Mouse (Mus musculus) embryonic facial prominence, embryonic 15.5 days (tissue): ENCODE data around the gene Lsm4. TPM values are rescaled to one million over a fixed set of nuclear protein-coding genes. Genes with fewer than 3 reads are reported as not detected.

Experiments
- ATAC-seq: fragments of 200-750 bp; cut with Nextera tagmentation; 2 replicates; pipeline ENCODE4 v1.8.0; 2017; ENCODE audit warnings: low read depth, moderate TSS enrichment; ENCODE audit not compliant: insufficient number of reproducible peaks, low FRiP score, low TSS enrichment
- H3K27ac ChIP-seq: fragments of 300-500 bp; sonication (generic); replicated peaks from 2 replicates; pipeline ENCODE4 v1.5.1; 2015; ENCODE audit warnings: mild to moderate bottlenecking, inconsistent platforms
- H3K27me3 ChIP-seq: fragments of 300-500 bp; sonication (generic); 2 replicates; pipeline ENCODE4 v1.6.1; 2015; ENCODE audit warnings: inconsistent platforms
- H3K36me3 ChIP-seq: fragments of 300-500 bp; sonication (generic); 2 replicates; pipeline ENCODE4 v1.6.1; 2015; ENCODE audit warnings: mild to moderate bottlenecking, inconsistent platforms
- H3K4me1 ChIP-seq: fragments of 300-500 bp; sonication (generic); 2 replicates; pipeline ENCODE4 v1.6.1; 2015; ENCODE audit warnings: inconsistent platforms
- H3K4me2 ChIP-seq: fragments of 300-500 bp; sonication (generic); replicated peaks from 2 replicates; pipeline ENCODE4 v1.6.1; 2015; ENCODE audit warnings: mild to moderate bottlenecking, inconsistent platforms
- H3K4me3 ChIP-seq: fragments of 300-500 bp; sonication (generic); replicated peaks from 2 replicates; pipeline ENCODE4 v1.5.1; 2015; ENCODE audit warnings: mild to moderate bottlenecking, inconsistent platforms
- H3K9ac ChIP-seq: fragments of 300-500 bp; sonication (generic); 2 replicates; pipeline ENCODE4 v1.6.1; 2015; ENCODE audit warnings: inconsistent platforms
- H3K9me3 ChIP-seq: fragments of 300-500 bp; sonication (generic); replicated peaks from 2 replicates; pipeline ENCODE4 v1.6.1; 2016; ENCODE audit warnings: inconsistent platforms
- WGBS: fragments of 180-500 bp; shearing (Covaris S2); methylation state at CpG from one replicate; pipeline ENCODE4 v1.1.7; 2015; 5-methylcytosine and 5-hydroxymethylcytosine counted together
- polyA plus RNA-seq: library from polyadenylated mRNA; unstranded; fragments of >200 nt; fragmentation: Nextera tagmentation; extraction: Ambion mirVana; gene quantifications from 2 replicates; pipeline ENCODE4 v1.2.1, GENCODE M21; 2015

Gene Lsm4
- polyA plus RNA-seq, 1 experiment from 2014 or later, result 243 TPM

DNA sequence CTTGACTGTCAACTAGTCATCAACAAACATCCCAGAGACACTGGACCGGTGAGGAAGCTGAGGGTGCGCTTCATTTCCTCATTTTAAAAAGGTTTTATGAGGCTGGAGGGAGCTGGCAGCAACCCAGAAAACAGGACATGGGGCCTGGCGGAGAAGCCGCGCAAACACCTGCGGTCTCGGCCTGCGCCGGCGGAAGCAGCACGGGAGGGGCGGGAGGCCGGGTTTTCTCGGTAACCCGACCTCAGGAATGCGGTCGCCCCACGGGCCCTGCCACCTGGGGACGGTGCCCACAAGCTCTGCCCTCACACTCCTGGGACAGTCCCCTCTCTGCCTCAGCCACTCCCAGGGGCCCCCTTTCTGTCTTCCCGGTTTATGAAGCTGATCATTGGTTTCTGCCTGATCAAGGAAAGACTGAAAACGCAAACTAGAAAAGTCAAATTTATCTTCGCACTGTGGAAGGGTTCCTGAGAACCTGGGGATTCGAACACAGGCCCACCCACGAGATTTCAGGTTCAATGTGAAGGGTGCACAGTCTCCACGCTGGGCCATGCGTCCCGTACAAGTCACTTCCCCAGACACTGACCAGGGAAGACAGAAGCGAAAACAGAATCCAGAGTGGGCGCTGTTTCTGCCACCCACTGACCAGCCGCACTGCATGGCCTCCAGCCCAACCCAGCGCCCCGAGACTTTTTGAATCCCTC, 22.4 kb downstream of the Lsm4 start:
- WGBS, result 26% methylated on average over 32 of the region's 32 CpGs
- Histone ChIP-seq H3K9ac (no peak overlapping the region), H3K4me1 (peaks cover 58% of the 10 kb centered on the region), H3K36me3 (no peaks in the 10 kb centered on the region), H3K27ac (peak overlapping the region; percentile 99), H3K27me3 (no peaks in the 10 kb centered on the region), H3K4me3 (no peak overlapping the region), H3K9me3 (no peaks in the 10 kb centered on the region), H3K4me2 (peak overlapping the region; percentile 63)
- ATAC-seq, result no peak

DNA sequence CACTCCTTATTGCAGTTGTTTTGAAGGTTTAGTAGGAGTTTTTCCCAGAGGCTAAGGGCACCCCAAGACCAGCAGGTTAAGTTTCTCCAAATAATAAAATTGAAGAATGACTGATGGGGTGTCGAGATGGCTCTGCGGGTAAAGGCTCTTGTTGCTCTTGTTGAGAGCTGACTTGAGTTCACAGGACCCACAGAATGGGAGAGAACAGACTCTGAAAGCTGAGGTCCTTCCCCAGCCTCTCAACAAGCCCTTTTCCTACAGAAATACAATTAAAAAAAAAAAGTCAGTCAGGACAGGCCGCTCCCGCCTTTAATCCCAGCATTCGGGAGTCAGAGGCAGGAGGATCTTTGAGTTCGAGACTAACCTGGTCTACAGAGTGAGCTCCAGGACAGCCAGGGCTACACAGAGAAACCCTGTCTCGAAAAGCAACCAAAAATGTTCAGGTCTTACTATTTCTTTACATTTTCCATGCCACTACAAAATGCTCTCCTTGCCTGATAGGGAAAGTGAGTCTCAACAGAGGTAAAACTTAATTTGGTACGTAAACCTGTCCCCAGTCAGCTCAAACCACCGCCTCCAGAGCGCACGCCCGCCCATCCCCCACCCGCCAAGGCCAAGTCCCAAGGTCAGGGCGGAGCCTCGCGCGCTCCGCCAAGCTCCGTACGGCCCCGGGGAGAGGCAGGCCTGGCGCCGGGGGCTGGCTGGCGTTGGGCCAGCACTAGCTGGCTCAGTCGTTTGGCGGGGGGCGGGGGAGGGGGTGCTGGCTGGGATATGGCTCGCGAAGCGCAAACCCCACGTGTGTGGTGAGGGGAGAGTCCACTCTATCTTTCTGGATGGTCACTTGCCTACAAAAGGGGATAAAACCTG, 23.2 kb downstream of the Lsm4 start:
- 6% methylated on average over 31 of the region's 31 CpGs for WGBS
- Histone ChIP-seq H3K36me3 (0 out of 2 replicates have a peak, but pooled peaks cover 2% of the 10 kb centered on the region), H3K27ac (peak overlapping the region; percentile 99), H3K9me3 (no peaks in the 10 kb centered on the region), H3K4me1 (peaks cover 62% of the 10 kb centered on the region), H3K4me3 (peak overlapping the region; percentile 27), H3K9ac (0 out of 2 replicates have a peak overlapping the region, but pooled peaks have one; percentile 33), H3K27me3 (no peaks in the 10 kb centered on the region), H3K4me2 (peak overlapping the region; percentile 63)
- ATAC-seq, result no peak

DNA sequence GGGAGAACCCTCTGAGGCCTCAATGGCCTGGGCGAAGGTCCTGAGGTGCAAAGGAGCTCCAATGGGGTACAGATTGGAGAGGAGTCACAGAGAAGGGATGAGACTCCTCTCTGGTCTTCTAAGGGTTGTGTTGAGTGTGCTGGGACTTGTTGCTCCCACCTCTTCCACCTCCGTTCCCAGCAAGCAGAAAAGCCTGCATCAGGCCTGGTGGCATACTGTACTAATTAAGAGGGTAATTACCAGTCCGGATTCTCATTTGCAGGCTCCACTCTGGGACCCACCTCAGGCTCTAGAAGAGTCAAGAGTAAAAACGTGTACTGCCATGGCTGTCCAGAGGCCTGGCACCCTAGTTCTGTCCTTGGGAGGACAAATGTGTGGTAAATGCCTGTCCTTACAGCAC, 23.9 kb downstream of the Lsm4 start:
- H3K4me3 ChIP-seq, result peak overlapping the region; percentile 27
- peak overlapping the region; percentile 63 for H3K4me2 ChIP-seq
- H3K4me1 ChIP-seq, result peaks cover 62% of the 10 kb centered on the region
- H3K36me3 ChIP-seq, result 0 out of 2 replicates have a peak, but pooled peaks cover 5% of the 10 kb centered on the region
- H3K27ac ChIP-seq, result peak overlapping the region; percentile 99
- no peak overlapping the region; the same call in 1 of the 2 replicates for H3K9ac ChIP-seq
- no peak for ATAC-seq
- 28% methylated on average over 4 of the region's 4 CpGs for WGBS
- no peaks in the 10 kb centered on the region for H3K9me3 ChIP-seq
- no peaks in the 10 kb centered on the region for H3K27me3 ChIP-seq

DNA sequence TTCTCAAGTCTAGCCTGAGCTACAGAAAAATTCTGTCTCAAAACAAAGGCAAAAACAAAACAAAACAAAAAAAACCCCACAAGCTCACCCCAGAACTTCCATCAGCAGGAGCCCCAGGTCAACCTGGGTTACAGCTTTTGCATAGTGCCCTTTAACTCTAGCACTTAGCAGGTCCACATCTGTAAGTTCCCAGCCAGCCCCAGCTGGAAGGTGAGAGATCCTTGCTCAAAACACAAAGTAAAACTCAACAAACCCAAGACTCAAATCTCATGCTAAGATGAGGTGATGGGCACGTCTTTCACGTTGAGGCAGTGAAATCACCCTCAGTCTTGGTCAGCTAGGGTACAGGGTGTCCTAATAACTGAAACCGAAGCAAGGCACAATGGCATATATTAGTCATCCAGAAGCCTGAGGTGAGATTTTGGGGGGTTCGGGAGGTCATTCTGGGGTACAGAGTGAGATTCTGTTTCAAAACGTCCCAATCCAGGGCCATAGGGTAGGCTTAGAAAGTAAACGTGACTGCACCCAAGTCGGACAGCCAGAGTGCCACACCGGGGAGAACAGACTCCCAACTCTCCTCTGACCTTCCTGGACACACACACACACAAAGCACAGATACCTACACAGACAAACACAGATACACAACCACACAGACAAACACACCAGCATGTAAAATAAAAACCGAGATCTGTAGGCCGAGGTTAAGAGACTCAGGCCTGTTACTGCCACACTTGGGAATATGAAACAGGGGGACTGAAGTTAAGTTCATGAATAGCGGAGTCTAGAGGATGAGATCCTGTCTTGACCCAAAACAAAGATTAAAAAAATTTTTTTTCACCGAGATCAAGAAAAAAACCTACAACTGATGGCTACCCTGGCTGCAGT, 24.6 kb downstream of the Lsm4 start:
- WGBS, result 64% methylated on average over 12 of the region's 12 CpGs
- Histone ChIP-seq H3K4me1 (peaks cover 62% of the 10 kb centered on the region), H3K4me2 (peak overlapping the region; percentile 62), H3K4me3 (peak overlapping the region; percentile 94), H3K27me3 (no peaks in the 10 kb centered on the region), H3K9me3 (no peaks in the 10 kb centered on the region), H3K36me3 (0 out of 2 replicates have a peak, but pooled peaks cover 5% of the 10 kb centered on the region), H3K9ac (no peak overlapping the region), H3K27ac (peak overlapping the region; percentile 99)
- ATAC-seq, result no peak

DNA sequence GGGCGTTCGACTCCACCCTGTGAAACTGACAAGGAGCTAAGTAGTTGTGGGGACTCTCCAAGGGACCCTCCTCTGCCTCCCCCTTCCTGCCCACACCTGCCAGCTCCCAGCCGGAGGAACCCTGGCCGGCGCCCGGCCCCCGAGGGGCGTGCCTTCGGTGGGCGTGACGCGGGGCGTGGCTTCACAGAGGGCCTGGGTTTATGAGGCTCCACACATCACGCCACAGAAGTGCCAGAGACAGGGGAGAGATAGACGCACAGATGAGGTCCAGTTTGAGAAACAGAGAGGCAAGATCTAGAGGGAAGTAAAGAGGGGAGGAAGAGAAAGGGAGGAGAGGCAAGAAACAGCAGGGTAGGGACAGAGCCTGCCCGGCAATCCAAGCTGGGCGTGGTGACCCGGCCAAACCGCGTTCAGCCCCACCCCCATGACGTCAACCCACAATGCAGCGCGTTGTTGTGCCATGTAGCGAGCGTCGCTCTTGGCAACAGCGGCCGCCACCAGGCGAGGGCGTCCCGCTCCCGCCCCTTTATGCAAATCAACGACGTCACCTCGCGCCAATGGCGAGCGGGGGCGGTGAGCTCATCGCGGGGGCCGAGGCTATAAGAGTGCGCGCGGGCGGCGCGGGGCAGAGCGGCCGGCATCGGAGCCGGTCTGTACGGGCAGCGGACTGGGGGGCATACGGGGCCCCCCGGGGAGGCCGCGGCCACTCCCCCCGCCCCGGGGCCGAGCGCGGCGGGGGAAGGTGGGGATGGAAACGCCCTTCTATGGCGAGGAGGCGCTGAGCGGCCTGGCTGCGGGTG, 25.5 kb downstream of the Lsm4 start, which contains the start of gene Jund:
TSS of gene Jund (plus strand) at position 640 of the 800 bp plus-strand sequence.
- Histone ChIP-seq H3K27ac (peak within 1 kb of the TSS; percentile 99), H3K27me3 (no peaks in the 10 kb centered on the region), H3K9ac (peak within 1 kb of the TSS; percentile 98), H3K4me2 (peak within 1 kb of the TSS; percentile 62), H3K4me3 (peak within 1 kb of the TSS; percentile 94), H3K9me3 (no peaks in the 10 kb centered on the region), H3K36me3 (0 out of 2 replicates have a peak, but pooled peaks cover 5% of the 10 kb centered on the region), H3K4me1 (peaks cover 58% of the 10 kb centered on the region)
- peak; percentile 90 for ATAC-seq
- under 1% methylated on average over 68 of the region's 69 CpGs for WGBS

DNA sequence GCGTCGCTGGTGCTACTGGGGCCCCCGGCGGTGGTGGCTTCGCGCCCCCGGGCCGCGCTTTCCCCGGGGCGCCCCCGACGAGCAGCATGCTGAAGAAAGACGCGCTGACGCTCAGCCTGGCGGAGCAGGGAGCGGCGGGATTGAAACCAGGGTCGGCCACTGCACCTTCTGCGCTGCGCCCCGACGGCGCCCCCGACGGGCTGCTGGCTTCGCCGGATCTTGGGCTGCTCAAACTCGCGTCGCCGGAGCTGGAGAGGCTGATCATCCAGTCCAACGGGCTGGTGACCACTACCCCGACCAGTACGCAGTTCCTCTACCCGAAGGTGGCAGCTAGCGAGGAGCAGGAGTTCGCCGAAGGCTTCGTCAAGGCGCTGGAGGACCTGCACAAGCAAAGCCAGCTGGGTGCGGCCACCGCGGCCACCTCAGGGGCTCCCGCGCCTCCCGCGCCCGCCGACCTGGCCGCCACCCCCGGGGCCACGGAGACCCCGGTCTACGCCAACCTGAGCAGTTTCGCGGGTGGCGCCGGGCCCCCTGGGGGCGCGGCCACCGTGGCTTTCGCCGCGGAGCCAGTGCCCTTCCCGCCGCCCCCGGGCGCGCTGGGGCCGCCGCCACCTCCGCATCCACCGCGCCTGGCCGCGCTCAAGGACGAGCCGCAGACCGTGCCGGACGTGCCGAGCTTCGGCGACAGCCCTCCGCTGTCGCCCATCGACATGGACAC, 26.2 kb downstream of the Lsm4 start:
- Histone ChIP-seq H3K9me3 (no peaks in the 10 kb centered on the region), H3K4me3 (peak overlapping the region; percentile 94), H3K27ac (peak overlapping the region; percentile 99), H3K27me3 (no peaks in the 10 kb centered on the region), H3K4me2 (peak overlapping the region; percentile 62), H3K9ac (peak overlapping the region; percentile 98), H3K4me1 (peaks cover 55% of the 10 kb centered on the region), H3K36me3 (0 out of 2 replicates have a peak, but pooled peaks cover 5% of the 10 kb centered on the region)
- under 1% methylated on average over 83 of the region's 89 CpGs for WGBS
- no peak; the same call in none of the 2 replicates for ATAC-seq

DNA sequence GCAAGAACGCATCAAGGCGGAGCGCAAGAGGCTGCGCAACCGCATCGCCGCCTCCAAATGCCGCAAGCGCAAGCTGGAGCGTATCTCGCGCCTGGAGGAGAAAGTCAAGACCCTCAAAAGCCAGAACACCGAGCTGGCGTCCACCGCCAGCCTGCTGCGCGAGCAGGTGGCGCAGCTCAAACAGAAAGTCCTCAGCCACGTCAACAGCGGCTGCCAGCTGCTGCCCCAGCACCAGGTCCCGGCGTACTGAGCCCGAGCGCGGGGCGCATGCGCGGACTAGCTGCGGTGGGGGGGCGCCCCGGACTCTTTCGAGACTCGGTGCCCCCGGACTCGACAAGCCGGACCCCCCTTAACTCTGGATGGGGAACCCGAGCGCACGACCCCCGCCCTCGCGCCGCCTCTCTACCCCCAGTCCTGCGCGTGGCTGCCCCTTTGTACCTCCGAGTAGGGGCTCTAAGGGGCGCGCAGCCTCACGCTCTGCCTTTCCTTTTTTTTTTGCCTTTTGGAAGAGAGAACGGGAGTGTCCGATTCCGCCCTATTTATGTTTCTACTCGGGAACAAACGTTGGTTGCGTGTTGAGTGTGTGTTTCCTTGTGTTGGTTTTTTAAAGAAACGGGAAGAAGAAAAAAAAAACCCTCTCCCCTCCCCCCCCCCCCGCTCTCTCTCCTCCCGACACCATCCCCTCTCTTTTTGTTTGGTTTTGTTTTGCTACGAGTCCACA, 26.9 kb downstream of the Lsm4 start:
- WGBS, result under 1% methylated on average over 58 of the region's 59 CpGs

DNA sequence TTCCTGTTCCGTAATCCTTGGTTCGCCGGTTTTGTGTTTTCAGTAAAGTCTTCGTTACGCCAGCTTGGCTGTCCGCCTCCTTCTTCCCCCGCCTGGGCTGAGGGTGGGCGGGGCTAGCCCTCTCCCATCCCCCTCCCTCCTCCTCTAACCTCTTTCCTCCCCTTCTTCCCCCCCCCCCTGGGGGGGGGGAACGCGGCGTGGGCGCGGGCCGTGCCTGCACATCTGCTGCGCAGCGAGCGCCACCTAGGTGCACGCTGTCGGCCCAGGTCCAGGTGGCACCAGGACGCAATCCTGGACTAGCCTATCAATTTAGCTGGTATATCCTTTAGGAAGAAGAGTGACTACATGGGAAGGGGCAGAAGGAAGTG, 27.5 kb downstream of the Lsm4 start:
- H3K4me3 ChIP-seq, result peak overlapping the region; percentile 94
- H3K9me3 ChIP-seq, result no peaks in the 10 kb centered on the region
- H3K9ac ChIP-seq, result peak overlapping the region; percentile 98
- WGBS, result 0% methylated on average over 16 of the region's 20 CpGs
- H3K27me3 ChIP-seq, result no peaks in the 10 kb centered on the region
- 0 out of 2 replicates have a peak, but pooled peaks cover 5% of the 10 kb centered on the region for H3K36me3 ChIP-seq
- H3K4me1 ChIP-seq, result peaks cover 49% of the 10 kb centered on the region
- peak overlapping the region; percentile 99 for H3K27ac ChIP-seq
- peak overlapping the region; percentile 62 for H3K4me2 ChIP-seq
- ATAC-seq, result 0 out of 2 replicates have a peak, but pooled peaks have one; percentile 3

More for the DNA sequence above, 26.9 kb downstream of the Lsm4 start:
- Histone ChIP-seq H3K4me1 (peaks cover 54% of the 10 kb centered on the region), H3K9ac (peak overlapping the region; percentile 98), H3K27me3 (no peaks in the 10 kb centered on the region), H3K36me3 (0 out of 2 replicates have a peak, but pooled peaks cover 5% of the 10 kb centered on the region), H3K4me2 (peak overlapping the region; percentile 62), H3K4me3 (peak overlapping the region; percentile 94), H3K27ac (peak overlapping the region; percentile 99), H3K9me3 (no peaks in the 10 kb centered on the region)
- no peak for ATAC-seq
